Mouse (Mus musculus): ENCODE data around the gene Slc4a3. TPM values are rescaled to one million over a fixed set of nuclear protein-coding genes. Genes with fewer than 3 reads are reported as not detected.
A peak's percentile ranks its signal among the peaks of the same experiment; 100 is the strongest.

The Slc4a3 gene
- 100 to 1,000 TPM; 172 to 178 TPM for total RNA-seq (2021)
- long read RNA-seq, experiment 1, partial matches to known transcripts: 74 of 177 reads
- long read RNA-seq, experiment 1, other reads (novel, unspliced or antisense): 102 of 177 reads
- long read RNA-seq, experiment 2, partial matches to known transcripts: 112 of 147 reads
- long read RNA-seq, experiment 2, other reads (novel, unspliced or antisense): 35 of 147 reads

DNA sequence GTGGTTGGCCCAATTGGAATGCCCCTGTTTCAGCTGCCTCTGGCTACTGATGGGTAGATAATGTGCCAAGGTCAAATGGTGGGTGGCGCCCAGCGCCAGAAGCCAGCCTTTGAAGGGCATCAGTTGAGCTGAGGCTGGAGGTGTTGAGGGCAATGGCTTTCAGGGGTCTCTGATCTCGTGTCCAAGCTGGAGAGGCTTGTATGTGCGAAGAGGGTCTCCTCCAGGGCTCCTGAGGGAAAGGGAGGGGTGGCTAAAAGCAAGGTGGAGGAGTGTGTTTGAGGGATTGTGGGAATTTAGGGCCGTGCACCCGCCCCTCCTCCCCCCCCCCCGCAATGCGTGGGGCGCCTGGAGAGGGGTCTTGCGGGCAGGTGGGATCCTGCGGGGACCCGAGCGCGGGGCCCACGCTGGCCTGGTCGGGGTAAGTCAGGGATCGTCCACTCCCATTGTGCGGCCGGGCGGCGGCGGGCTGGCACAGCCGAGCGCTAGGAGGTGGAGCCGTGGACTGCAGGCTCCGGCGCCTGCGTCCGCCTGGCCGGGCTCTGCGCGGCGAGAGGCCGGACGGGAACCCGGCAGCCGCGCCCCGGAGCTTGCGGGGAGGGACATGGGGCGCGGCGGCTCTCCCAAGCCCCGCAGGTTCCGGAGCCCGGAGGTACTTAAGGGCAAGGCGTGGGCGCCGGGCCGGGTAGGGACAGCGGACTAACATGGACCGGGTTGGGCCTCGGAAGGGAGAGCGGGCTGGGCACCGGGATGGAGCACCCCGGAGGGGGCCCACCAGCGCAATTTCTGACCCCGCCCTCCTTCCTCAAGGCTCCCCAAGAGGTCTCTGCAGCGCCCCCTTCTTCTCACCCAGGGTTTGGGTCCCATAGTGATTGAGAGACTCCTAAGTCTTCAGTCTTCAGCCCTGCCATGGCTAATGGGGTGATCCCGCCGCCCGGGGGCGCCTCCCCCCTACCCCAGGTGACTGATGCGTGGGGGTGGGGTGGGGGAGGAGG lies at the start of gene Slc4a3:
Gene Slc4a3 (plus strand): TSS at position 302 of the 992 bp plus-strand sequence.
- intact Hi-C loops (cut with DNase I): no loop called here
- DNase-seq: peak; percentile 77

DNA sequence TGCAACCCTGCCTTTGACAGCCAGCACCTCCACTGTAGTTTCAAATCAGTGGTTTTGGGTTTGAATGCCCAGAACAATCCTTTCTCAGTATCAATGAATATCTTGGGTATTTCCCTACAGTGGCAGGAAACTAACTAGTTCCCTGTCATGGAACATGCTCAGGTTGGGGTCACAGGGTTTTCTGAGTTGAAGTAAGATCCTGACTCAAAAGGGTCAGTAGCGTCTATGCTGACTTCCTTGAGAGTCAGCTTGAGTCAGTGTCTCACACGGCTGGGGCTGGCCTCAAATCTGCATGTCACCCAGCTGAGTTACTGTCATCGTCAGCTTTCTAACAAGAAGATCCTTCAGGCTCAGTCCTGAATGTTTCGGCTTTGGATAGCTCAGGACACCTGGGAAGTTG lies 47.2 kb upstream of the Slc4a3 start:
- intact Hi-C loops (cut with DNase I): loop anchor here (5.0 kb wide), 1 partner anchor 58 kb away; no protein-coding TSS in a partner anchor
- no peak for DNase-seq

DNA sequence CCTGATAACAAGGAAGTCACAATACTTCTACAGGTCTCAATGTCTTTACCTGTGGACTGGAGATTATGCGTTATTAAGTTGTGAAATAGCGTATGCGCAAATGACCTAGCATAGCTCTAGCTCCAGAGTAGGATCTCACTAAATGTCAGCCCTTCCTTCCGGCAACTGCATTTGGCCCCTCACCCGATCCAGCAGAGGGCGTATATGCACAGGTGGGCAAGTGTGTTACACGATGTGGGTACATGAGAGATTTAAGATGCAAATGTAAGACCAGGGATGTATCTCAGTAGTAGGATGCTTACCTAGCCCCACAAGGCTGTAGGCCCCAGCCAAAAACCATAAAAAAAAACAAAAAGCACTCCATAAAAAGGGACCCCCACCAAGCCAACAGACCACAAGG lies 46.6 kb upstream of the Slc4a3 start:
- intact Hi-C loops (cut with DNase I): loop anchor here (5.0 kb wide), 1 partner anchor 58 kb away; no protein-coding TSS in a partner anchor
- no peak for DNase-seq

- intact Hi-C loops (cut with DNase I): loop anchor here (2.0 kb wide), 1 partner anchor 21 kb away; no protein-coding TSS in a partner anchor
- DNase-seq: no peak
Observed at GRCm38 (mm10) chr1:75501905-75502304, 44.2 kb upstream of the Slc4a3 start.

- no peak for DNase-seq
- intact Hi-C loops (cut with DNase I): loop anchor here (2.0 kb wide), 1 partner anchor 22 kb away; no protein-coding TSS in a partner anchor
Observed at GRCm38 (mm10) chr1:75502945-75503650, 43.0 kb upstream of the Slc4a3 start.

DNA sequence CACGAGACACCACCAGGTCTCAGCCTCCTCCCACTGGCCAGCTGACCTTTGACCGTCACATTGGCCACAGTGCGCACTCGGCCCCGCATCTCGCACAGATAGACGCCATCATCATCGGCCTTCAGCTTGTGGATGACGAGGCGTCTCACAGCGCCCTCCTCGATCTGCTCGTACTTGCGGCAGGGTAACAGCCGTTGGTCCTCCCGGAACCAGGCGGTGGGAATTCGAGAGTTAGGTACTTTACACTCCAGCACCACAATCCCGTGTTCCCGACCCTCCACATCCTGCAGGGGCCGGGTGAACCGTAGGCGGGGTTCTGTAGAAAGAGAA lies 42.5 kb upstream of the Slc4a3 start:
- intact Hi-C loops (cut with DNase I): loop anchor here (2.0 kb wide), 1 partner anchor 23 kb away; no protein-coding TSS in a partner anchor
- DNase-seq: no peak

- intact Hi-C loops (cut with DNase I): loop anchor here (2.0 kb wide), 1 partner anchor 56 kb away; no protein-coding TSS in a partner anchor
- DNase-seq: no peak
Observed at GRCm38 (mm10) chr1:75504256-75505045, 41.6 kb upstream of the Slc4a3 start.

DNA sequence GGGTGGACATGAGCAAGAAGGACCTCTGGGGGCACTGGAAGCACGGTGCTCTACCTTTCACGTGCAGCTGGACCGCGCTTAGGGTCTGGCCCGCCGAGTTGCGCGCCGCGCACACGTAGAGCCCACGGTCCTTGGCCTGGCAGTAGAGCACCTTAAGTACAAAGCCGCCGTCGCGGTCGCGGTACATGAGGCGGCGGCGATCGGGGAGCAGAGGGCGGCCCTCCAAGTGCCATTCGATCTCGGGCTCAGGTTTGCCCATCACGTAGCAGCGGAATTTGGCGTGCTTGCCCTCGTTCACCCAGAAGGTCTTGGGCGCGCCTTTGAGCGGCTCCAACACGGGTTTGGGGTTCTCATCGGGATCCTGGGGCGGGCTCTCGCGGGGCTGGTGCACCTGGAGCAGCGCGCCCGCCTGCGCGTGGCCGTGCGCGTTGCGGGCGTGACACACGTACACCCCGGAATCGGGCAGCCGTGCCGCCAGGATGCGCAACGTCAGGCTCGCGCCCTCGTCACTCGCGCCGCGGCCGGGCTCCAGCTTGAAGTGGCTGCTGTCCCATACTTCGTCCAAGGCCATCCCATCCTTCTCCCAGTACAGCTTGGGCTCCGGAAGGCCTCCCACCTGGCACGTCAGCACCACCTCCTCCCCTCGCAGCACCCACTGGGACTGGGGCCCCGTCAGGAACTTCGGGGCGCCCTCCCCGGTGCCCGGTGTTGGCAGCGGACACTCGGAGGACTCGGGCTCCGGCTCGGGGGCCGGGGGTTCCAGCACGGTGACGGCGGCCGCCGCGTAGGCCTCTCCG lies 40.7 kb upstream of the Slc4a3 start:
- DNase-seq: peak; percentile 78 to 81
- intact Hi-C loops (cut with DNase I): loop anchor here (2.0 kb wide), 1 partner anchor 55 kb away; no protein-coding TSS in a partner anchor

DNA sequence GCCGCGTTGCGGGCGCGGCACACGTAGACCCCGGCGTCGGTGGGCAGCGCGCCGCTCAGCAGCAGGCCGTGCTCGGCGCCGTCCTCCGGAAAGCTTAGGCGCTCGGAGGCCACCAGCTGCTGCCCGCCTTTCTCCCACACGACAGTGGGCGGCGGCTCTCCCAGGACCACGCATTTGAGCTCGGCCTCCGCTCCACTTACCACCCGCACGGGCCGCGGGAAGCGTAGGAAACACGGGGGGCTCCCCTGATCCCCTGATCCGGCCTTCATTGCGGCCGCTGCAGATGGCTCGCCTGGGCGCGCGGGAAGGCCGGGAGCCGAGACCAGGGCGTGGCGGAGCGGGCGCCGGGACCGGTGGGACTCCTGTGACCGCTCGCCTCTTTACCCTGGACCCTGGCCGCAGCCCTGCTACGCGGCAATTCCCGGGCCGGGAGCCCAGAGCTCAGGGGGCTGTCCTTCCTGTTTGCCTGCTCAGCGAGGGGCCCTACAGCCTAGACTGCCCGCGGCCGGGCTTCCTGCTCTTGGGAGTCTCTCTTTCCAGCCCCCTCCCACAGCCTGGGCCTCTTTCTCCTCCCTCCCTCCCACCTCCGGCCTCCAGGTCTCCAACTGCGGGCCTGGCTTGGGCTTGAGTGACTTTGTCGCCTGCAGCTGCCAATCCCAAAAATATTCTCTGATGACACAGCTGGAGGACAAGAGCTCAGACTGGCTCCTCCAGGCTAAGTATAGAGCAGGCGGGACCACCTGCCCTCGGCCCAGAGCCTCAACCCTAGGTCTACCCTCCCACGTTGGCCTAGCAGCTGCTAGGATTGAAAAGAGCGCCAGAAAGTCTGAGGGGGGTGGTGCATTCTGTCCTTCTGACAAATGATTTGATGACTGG lies 39.9 kb upstream of the Slc4a3 start, which contains the start of gene Obsl1:
Gene Obsl1 (minus strand): TSS at position 497 of the 876 bp plus-strand sequence.
- DNase-seq: peak; percentile 84 to 87
- intact Hi-C loops (cut with DNase I): loop anchor here (2.0 kb wide), 2 partner anchors 15 to 55 kb away; partner anchors contain the start of gene Stk11ip

- intact Hi-C loops (cut with DNase I): loop anchor here (2.0 kb wide), 1 partner anchor 14 kb away; the partner anchor contains the start of gene Stk11ip
- DNase-seq: no peak
Observed at GRCm38 (mm10) chr1:75507006-75507405, 39.1 kb upstream of the Slc4a3 start, which contains the start of gene Inha. Gene Inha, plus strand, starts transcription at chr1:75507077.

GRCm38 (mm10) chr1:75509586-75509985 lies 36.5 kb upstream of the Slc4a3 start:
- intact Hi-C loops (cut with DNase I): no loop called here
- DNase-seq: no peak

DNA sequence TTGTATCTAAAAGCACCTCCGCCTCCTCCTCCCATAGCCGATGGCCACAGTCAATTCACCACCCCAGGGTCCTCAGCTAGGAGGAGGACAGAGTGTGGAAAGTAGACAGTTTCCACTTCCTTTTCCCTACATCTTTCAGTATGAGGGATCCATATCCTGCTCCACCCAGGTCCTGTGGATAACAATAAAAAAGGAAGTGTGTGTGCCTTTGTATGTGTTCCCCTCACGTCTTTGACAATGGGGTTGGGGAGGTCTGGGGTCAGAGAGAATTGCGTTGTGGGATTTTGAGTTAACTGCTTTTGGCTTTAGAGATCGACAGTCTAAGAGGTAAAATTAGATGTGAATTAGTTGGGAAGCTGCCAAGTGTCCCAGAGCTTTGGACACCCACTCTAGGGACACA lies 35.9 kb upstream of the Slc4a3 start:
- no peak for DNase-seq
- intact Hi-C loops (cut with DNase I): no loop called here

DNA sequence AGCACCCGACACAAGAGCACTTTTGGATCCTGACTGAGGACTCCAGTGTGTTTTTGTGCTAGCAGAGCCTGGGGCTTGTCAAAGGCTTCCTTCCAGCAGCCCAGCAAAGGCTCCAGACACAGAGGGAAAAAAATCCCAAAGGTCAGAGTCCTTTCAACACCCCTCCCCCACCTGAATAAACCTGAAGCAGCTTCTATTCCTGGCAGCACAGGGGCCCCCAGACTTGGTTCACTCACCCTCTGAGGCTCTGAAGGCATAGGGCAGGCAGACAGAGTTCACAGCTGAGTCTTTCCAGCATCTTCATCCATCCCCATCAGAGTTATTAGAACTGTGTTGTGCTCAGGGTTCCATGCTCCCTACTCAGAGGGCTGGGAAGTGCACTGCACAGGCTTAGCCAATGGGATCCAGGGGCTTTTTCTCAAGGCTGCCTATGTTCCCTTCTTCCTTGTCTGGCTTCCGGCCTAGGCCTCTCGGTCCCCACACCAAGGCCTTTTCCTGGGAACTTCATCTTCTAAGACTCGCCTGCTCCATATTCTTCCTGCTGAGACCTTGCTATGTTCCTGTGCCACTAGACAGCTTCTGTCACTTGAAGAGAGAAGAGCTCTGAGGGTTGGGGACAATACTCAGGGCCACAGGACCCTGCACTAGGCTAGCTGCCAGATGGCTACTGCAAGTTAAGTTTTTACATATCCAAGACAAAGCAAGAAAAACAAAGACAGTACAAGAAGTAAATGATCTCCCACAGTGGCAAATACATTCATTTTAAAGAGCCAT lies 34.4 kb upstream of the Slc4a3 start:
- intact Hi-C loops (cut with DNase I): no loop called here
- no peak for DNase-seq

- no peak for DNase-seq
- intact Hi-C loops (cut with DNase I): no loop called here
Observed at GRCm38 (mm10) chr1:75512550-75512949, 33.5 kb upstream of the Slc4a3 start.

DNA sequence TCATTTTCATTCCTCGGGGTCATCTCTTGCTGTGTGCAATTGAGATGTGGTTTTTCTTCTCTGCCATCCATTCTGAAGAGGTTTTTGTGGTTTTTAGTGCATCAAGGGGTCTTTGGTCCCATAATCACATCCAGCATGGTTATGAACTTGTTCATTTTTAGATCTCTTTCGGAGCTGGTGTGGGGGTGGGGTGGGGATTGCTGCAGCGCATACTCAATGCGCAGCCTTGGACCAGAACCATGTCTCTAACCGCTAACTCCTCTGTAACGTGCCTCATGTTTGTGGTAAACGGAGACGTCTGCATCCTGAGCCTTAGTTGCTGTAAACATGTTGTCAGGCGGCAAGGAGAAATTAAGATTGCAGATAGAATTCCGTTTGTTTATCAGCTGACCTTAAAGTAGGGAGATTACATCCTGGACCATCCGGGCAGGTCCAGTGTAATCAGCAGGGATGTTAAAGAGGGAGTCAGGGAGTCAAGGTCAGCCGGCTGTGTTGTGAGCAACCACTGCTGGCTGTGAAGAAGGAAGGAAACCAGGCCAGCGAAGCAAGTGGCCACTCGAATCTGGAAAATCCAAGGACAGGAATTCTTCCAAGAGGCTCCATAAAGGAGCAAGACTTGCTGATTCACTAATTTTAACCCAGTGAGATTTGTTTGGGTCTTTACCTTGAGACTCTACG lies 29.2 kb upstream of the Slc4a3 start:
- no peak for DNase-seq
- intact Hi-C loops (cut with DNase I): no loop called here

GRCm38 (mm10) chr1:75517984-75518383 lies 28.1 kb upstream of the Slc4a3 start:
- DNase-seq: no peak
- intact Hi-C loops (cut with DNase I): no loop called here
